Mouse (Mus musculus) MEL (cell line): ENCODE results near the gene Commd3. TPM values are rescaled to one million over a fixed set of nuclear protein-coding genes. Genes with fewer than 3 reads are reported as not detected.

Experiments
- DNase-seq: peaks from one replicate; pipeline ENCODE4 v3.0.0; 2011; ENCODE audit warnings: low read depth, low spot score
- H3K27ac ChIP-seq: 2 replicates; pipeline ENCODE4 v1.5.1; 2012; ENCODE audit warnings: low read depth, mild to moderate bottlenecking, control low read depth, low read length, moderate library complexity; ENCODE audit not compliant: control insufficient read depth
- H3K27me3 ChIP-seq, 2 experiments: fragments of 150-350 bp in 1 of 2; sonication (generic) in 1 of 2; 2 replicates each; pipeline ENCODE4 v1.6.1; 2012; ENCODE audit warnings: low read length in 2 of 2, mild to moderate bottlenecking in 2 of 2, improper control_type of control experiment in 1 of 2, moderate library complexity in 1 of 2; ENCODE audit not compliant: insufficient read depth in 2 of 2, control insufficient read depth in 1 of 2
- H3K36me3 ChIP-seq, 2 experiments: 2 replicates each; pipeline ENCODE4 v1.6.1; 2012 to 2014; ENCODE audit warnings: low read length in 2 of 2, improper control_type of control experiment in 1 of 2, inconsistent platforms in 1 of 2, mild to moderate bottlenecking in 1 of 2; ENCODE audit not compliant: insufficient read depth in 2 of 2, control insufficient read depth in 1 of 2
- H3K4me1 ChIP-seq, 2 experiments: fragments of 150-350 bp in 1 of 2; sonication (generic) in 1 of 2; 2 replicates each; pipeline ENCODE4 v1.6.1; 2012; ENCODE audit warnings: low read length in 2 of 2, improper control_type of control experiment in 1 of 2, mild to moderate bottlenecking in 1 of 2; ENCODE audit not compliant: insufficient read depth in 2 of 2, control insufficient read depth in 1 of 2
- H3K4me3 ChIP-seq, 2 experiments: fragments of 150-350 bp in 1 of 2; sonication (generic) in 1 of 2; 2 replicates each; pipeline ENCODE4 v1.5.1; 2012; ENCODE audit warnings: low read depth in 2 of 2, low read length in 2 of 2, mild to moderate bottlenecking in 2 of 2, moderate library complexity in 2 of 2, control low read depth in 1 of 2, improper control_type of control experiment in 1 of 2; ENCODE audit not compliant: control insufficient read depth in 1 of 2, insufficient read depth in 1 of 2
- H3K79me2 ChIP-seq: 2 replicates; pipeline ENCODE4 v1.6.1; 2012; ENCODE audit warnings: mild to moderate bottlenecking, low read length, moderate library complexity; ENCODE audit not compliant: control insufficient read depth, poor library complexity, insufficient read depth
- H3K9ac ChIP-seq: 2 replicates; pipeline ENCODE4 v1.6.1; 2012; ENCODE audit warnings: low read depth, mild to moderate bottlenecking, control low read depth, low read length, moderate library complexity; ENCODE audit not compliant: control insufficient read depth, poor library complexity, severe bottlenecking
- H3K9me3 ChIP-seq: fragments of 150-350 bp; sonication (generic); replicated peaks from 2 replicates; pipeline ENCODE4 v1.6.1; 2012; ENCODE audit warnings: mild to moderate bottlenecking, low read length, improper control_type of control experiment, moderate library complexity; ENCODE audit not compliant: insufficient read depth
- BHLHE40 ChIP-seq: IDR thresholded peaks from 2 replicates; pipeline ENCODE4 v1.6.1; 2012; ENCODE audit warnings: low read depth, mild to moderate bottlenecking, inconsistent platforms, low read length, improper control_type of control experiment, borderline replicate concordance
- CHD1 ChIP-seq: IDR thresholded peaks from 2 replicates; pipeline ENCODE4 v1.6.1; 2012; ENCODE audit warnings: low read depth, mild to moderate bottlenecking, inconsistent platforms, low read length, improper control_type of control experiment
- CHD2 ChIP-seq: IDR thresholded peaks from 2 replicates; pipeline ENCODE4 v1.6.1; 2011; ENCODE audit warnings: low read length, improper control_type of control experiment
- CTCF ChIP-seq, 3 experiments: IDR thresholded peaks in 2 of 3; conservative IDR thresholded peaks in 1 of 3; 2 replicates each; pipeline ENCODE4 v1.5.1; 2011 to 2012; ENCODE audit warnings: low read length in 3 of 3, low read depth in 2 of 3, mild to moderate bottlenecking in 2 of 3, improper control_type of control experiment in 1 of 3, inconsistent platforms in 1 of 3, mixed read lengths in 1 of 3, moderate library complexity in 1 of 3; ENCODE audit not compliant: control insufficient read depth in 1 of 3, insufficient read depth in 1 of 3, poor library complexity in 1 of 3, severe bottlenecking in 1 of 3
- E2F4 ChIP-seq: IDR thresholded peaks from 2 replicates; pipeline ENCODE4 v1.6.1; 2011; ENCODE audit warnings: low read depth, low read length, improper control_type of control experiment, borderline replicate concordance
- EP300 ChIP-seq, 2 experiments: IDR thresholded peaks; 2 replicates each; pipeline ENCODE4 v1.6.1; 2011; ENCODE audit warnings: improper control_type of control experiment in 2 of 2, low read length in 2 of 2, low read depth in 1 of 2, mild to moderate bottlenecking in 1 of 2
- ETS1 ChIP-seq: IDR thresholded peaks from 2 replicates; pipeline ENCODE4 v1.6.1; 2012; ENCODE audit warnings: low read depth, mild to moderate bottlenecking, inconsistent platforms, low read length, improper control_type of control experiment, moderate library complexity
- GATA1 ChIP-seq: IDR thresholded peaks from 2 replicates; pipeline ENCODE4 v1.6.1; 2011; ENCODE audit warnings: low read depth, low read length, improper control_type of control experiment
- JUND ChIP-seq: IDR thresholded peaks from 2 replicates; pipeline ENCODE4 v1.6.1; 2011; ENCODE audit warnings: low read depth, mild to moderate bottlenecking, improper control_type of control experiment, low read length
- KAT2A ChIP-seq: conservative IDR thresholded peaks from 2 replicates; pipeline ENCODE4 v1.6.1; 2012; ENCODE audit warnings: low read depth, low read length, improper control_type of control experiment, inconsistent platforms
- MEF2A ChIP-seq: IDR thresholded peaks from 2 replicates; pipeline ENCODE4 v1.6.1; 2014; ENCODE audit warnings: low read depth, mild to moderate bottlenecking, inconsistent platforms, low read length, improper control_type of control experiment; ENCODE audit not compliant: poor library complexity, insufficient replicate concordance, severe bottlenecking; ENCODE audit errors: extremely low read depth
- MXI1 ChIP-seq: IDR thresholded peaks from 2 replicates; pipeline ENCODE4 v1.6.1; 2011; ENCODE audit warnings: mild to moderate bottlenecking, low read depth, low read length, improper control_type of control experiment
- NRF1 ChIP-seq: IDR thresholded peaks from 2 replicates; pipeline ENCODE4 v1.6.1; 2014; ENCODE audit warnings: low read depth, mild to moderate bottlenecking, inconsistent platforms, low read length, improper control_type of control experiment, moderate library complexity; ENCODE audit not compliant: poor library complexity, insufficient read depth, severe bottlenecking
- POLR2A ChIP-seq, 2 experiments: IDR thresholded peaks; 2 replicates each; pipeline ENCODE4 v1.6.1; 2011 to 2012; ENCODE audit warnings: low read length in 2 of 2, mild to moderate bottlenecking in 2 of 2, control low read depth in 1 of 2, improper control_type of control experiment in 1 of 2, low read depth in 1 of 2, moderate library complexity in 1 of 2; ENCODE audit not compliant: control insufficient read depth in 1 of 2, insufficient read depth in 1 of 2, poor library complexity in 1 of 2
- POLR2AphosphoS2 ChIP-seq: IDR thresholded peaks from 2 replicates; pipeline ENCODE4 v1.6.1; 2011; ENCODE audit warnings: low read length, improper control_type of control experiment
- RAD21 ChIP-seq: IDR thresholded peaks from 2 replicates; pipeline ENCODE4 v1.6.1; 2011; ENCODE audit warnings: mild to moderate bottlenecking, low read depth, low read length, improper control_type of control experiment
- SIN3A ChIP-seq: IDR thresholded peaks from 2 replicates; pipeline ENCODE4 v1.6.1; 2012; ENCODE audit warnings: low read length, improper control_type of control experiment, inconsistent platforms
- SMC3 ChIP-seq: IDR thresholded peaks from 2 replicates; pipeline ENCODE4 v1.6.1; 2011; ENCODE audit warnings: low read depth, low read length, improper control_type of control experiment
- TAL1 ChIP-seq: IDR thresholded peaks from 2 replicates; pipeline ENCODE4 v1.6.1; 2012; ENCODE audit warnings: mild to moderate bottlenecking, inconsistent platforms, low read length, moderate library complexity, mixed read lengths
- TBP ChIP-seq: IDR thresholded peaks from 2 replicates; pipeline ENCODE4 v1.8.0; 2011; ENCODE audit warnings: low read depth, low read length, improper control_type of control experiment
- UBTF ChIP-seq: IDR thresholded peaks from 2 replicates; pipeline ENCODE4 v1.6.1; 2012; ENCODE audit warnings: low read depth, mild to moderate bottlenecking, inconsistent platforms, low read length, improper control_type of control experiment, moderate library complexity, borderline replicate concordance; ENCODE audit not compliant: insufficient read depth
- USF1 ChIP-seq: IDR thresholded peaks from 2 replicates; pipeline ENCODE4 v1.6.1; 2014; ENCODE audit warnings: low read depth, mild to moderate bottlenecking, inconsistent platforms, low read length, improper control_type of control experiment, moderate library complexity
- USF2 ChIP-seq, 2 experiments: IDR thresholded peaks; 2 replicates each; pipeline ENCODE4 v1.6.1; 2011 to 2012; ENCODE audit warnings: improper control_type of control experiment in 2 of 2, low read length in 2 of 2, borderline replicate concordance in 1 of 2, inconsistent platforms in 1 of 2, low read depth in 1 of 2, mild to moderate bottlenecking in 1 of 2; ENCODE audit not compliant: insufficient read depth in 1 of 2
- ZC3H11A ChIP-seq: IDR thresholded peaks from 2 replicates; pipeline ENCODE4 v1.6.1; 2012; ENCODE audit warnings: low read depth, mild to moderate bottlenecking, inconsistent platforms, low read length, improper control_type of control experiment
- ZMIZ1 ChIP-seq: IDR thresholded peaks from 2 replicates; pipeline ENCODE4 v1.6.1; 2012; ENCODE audit warnings: low read depth, mild to moderate bottlenecking, inconsistent platforms, low read length, improper control_type of control experiment, moderate library complexity
- polyA plus RNA-seq, 2 experiments: library from polyadenylated mRNA; stranded (reverse) in 1 of 2; unstranded in 1 of 2; fragments of >175 nt in 1 of 2; fragments of >200 nt in 1 of 2; gene quantifications; 2 replicates each; pipeline versions ENCODE4 v1.2.1 to v1.2.4; 2012; ENCODE audit warnings: low replicate concordance in 2 of 2, low read depth in 1 of 2; ENCODE audit not compliant: insufficient read length in 2 of 2, insufficient read depth in 1 of 2, missing spikeins in 1 of 2
- total RNA-seq: library from RNA; depleted of rRNA; stranded (reverse); fragments of 300-350 nt; gene quantifications from 2 replicates; pipeline ENCODE4 v1.2.3, GENCODE M21; 2012

Gene Commd3
- total and polyA plus RNA-seq, 3 experiments, result 47.0 to 70.7 TPM; not detected in 1

GRCm38 (mm10) chr2:18699401-18699990 lies 27.3 kb downstream of the Commd3 start:
- Histone ChIP-seq H3K27me3 (peaks cover 2 to 12% of the 10 kb centered on the region in 2 experiments), H3K36me3 (no peaks in the 10 kb centered on the region; a peak in 1 of 4 replicates), H3K9ac (no peak overlapping the region), H3K9me3 (no peaks in the 10 kb centered on the region), H3K27ac (no peak overlapping the region), H3K4me3 (no peak overlapping the region), H3K79me2 (no peaks in the 10 kb centered on the region; the same call in 1 of the 2 replicates), H3K4me1 (peaks cover 0 to 2% of the 10 kb centered on the region in 2 experiments; a peak in 1 of 4 replicates)
- DNase-seq, result no peak
- TF ChIP-seq CTCF (IDR thresholded peaks at IDR 0.05 in 2 of 3, conservative IDR thresholded peaks at IDR 0.05 in 1 of 3; ENCODE audit: control insufficient read depth in 1 of 3, insufficient read depth in 1 of 3, low read depth in 2 of 3, low read length in 3 of 3, poor library complexity in 1 of 3, severe bottlenecking in 1 of 3) (no peak), USF1 (no peak), POLR2AphosphoS2 (no peak), ZC3H11A (no peak), SIN3A (no peak), ETS1 (no peak), TBP (no peak), POLR2A (IDR thresholded peaks at IDR 0.05; ENCODE audit: control insufficient read depth in 1 of 2, insufficient read depth in 1 of 2, low read depth in 1 of 2, low read length in 2 of 2, poor library complexity in 1 of 2) (no peak), TAL1 (no peak), JUND (no peak), USF2 (IDR thresholded peaks at IDR 0.05; ENCODE audit: borderline replicate concordance in 1 of 2, insufficient read depth in 1 of 2, low read depth in 1 of 2, low read length in 2 of 2) (no peak), SMC3 (no peak), CHD1 (no peak), NRF1 (no peak), CHD2 (no peak), UBTF (no peak), ZMIZ1 (no peak), GATA1 (no peak), KAT2A (no peak)

GRCm38 (mm10) chr2:18710356-18710755 lies 38.2 kb downstream of the Commd3 start:
- TF ChIP-seq SMC3, result no peak
- no peak for TF ChIP-seq ETS1
- no peak for TF ChIP-seq MEF2A
- TF ChIP-seq E2F4, result no peak
- no peak for TF ChIP-seq RAD21
- TF ChIP-seq CHD1, result no peak
- TF ChIP-seq TBP, result no peak
- TF ChIP-seq CTCF (IDR thresholded peaks at IDR 0.05 in 2 of 3, conservative IDR thresholded peaks at IDR 0.05 in 1 of 3; ENCODE audit: control insufficient read depth in 1 of 3, insufficient read depth in 1 of 3, low read depth in 2 of 3, low read length in 3 of 3, poor library complexity in 1 of 3, severe bottlenecking in 1 of 3), result no peak
- TF ChIP-seq SIN3A, result no peak
- TF ChIP-seq BHLHE40, result no peak
- TF ChIP-seq MXI1, result no peak
- TF ChIP-seq JUND, result no peak
- no peak for TF ChIP-seq EP300 (IDR thresholded peaks at IDR 0.05; ENCODE audit: low read depth in 1 of 2, low read length in 2 of 2)
- H3K27ac ChIP-seq, result no peak overlapping the region
- H3K27me3 ChIP-seq, result peaks cover 5 to 11% of the 10 kb centered on the region in 2 experiments
- H3K4me1 ChIP-seq, result no peaks in the 10 kb centered on the region
- H3K9ac ChIP-seq, result no peak overlapping the region
- DNase-seq, result peak; percentile 11
- H3K36me3 ChIP-seq, result no peaks in the 10 kb centered on the region
- no peaks in the 10 kb centered on the region for H3K9me3 ChIP-seq
- H3K4me3 ChIP-seq, result no peak overlapping the region
- H3K79me2 ChIP-seq, result no peaks in the 10 kb centered on the region
